Mouse (Mus musculus) kidney, embryonic 14.5 days (tissue): ENCODE measurements around the gene Csdc2. TPM values are rescaled to one million over a fixed set of nuclear protein-coding genes. Genes with fewer than 3 reads are reported as not detected.

Experiments used
- ATAC-seq: fragments of 200-750 bp; cut with Nextera tagmentation; 2 replicates; pipeline ENCODE4 v1.8.0; 2017; ENCODE audit warnings: moderate number of reproducible peaks, mild to moderate bottlenecking, moderate TSS enrichment, moderate library complexity; ENCODE audit not compliant: low FRiP score, low TSS enrichment
- H3K27ac ChIP-seq: fragments of 300-500 bp; sonication (generic); 2 replicates; pipeline ENCODE4 v1.5.1; 2014; ENCODE audit warnings: low read depth, mild to moderate bottlenecking, low read length, moderate library complexity, mixed read lengths
- H3K27me3 ChIP-seq: fragments of 300-500 bp; sonication (generic); 2 replicates; pipeline ENCODE4 v1.6.1; 2014; ENCODE audit warnings: mild to moderate bottlenecking, low read length; ENCODE audit not compliant: control insufficient read depth, insufficient read depth
- H3K36me3 ChIP-seq: fragments of 300-500 bp; sonication (generic); 2 replicates; pipeline ENCODE4 v1.6.1; 2014; ENCODE audit warnings: low read length, mixed read lengths; ENCODE audit not compliant: control insufficient read depth, insufficient read depth
- H3K4me1 ChIP-seq: fragments of 300-500 bp; sonication (generic); 2 replicates; pipeline ENCODE4 v1.6.1; 2014; ENCODE audit warnings: low read length, mixed read lengths; ENCODE audit not compliant: control insufficient read depth, insufficient read depth
- H3K4me2 ChIP-seq: fragments of 300-500 bp; sonication (generic); replicated peaks from 2 replicates; pipeline ENCODE4 v1.6.1; 2014; ENCODE audit warnings: low read depth, mild to moderate bottlenecking, low read length
- H3K4me3 ChIP-seq: fragments of 300-500 bp; sonication (generic); 2 replicates; pipeline ENCODE4 v1.5.1; 2014; ENCODE audit warnings: mild to moderate bottlenecking, low read length
- H3K9ac ChIP-seq: fragments of 300-500 bp; sonication (generic); 2 replicates; pipeline ENCODE4 v1.6.1; 2014; ENCODE audit warnings: low read depth, mild to moderate bottlenecking, low read length, moderate library complexity
- H3K9me3 ChIP-seq: fragments of 300-500 bp; sonication (generic); 2 replicates; pipeline ENCODE4 v1.6.1; 2016; ENCODE audit warnings: low read length; ENCODE audit not compliant: control insufficient read depth
- WGBS: fragments of 180-500 bp; shearing (Covaris S2); extraction: QIAGEN DNeasy Blood & Tissue Kit; methylation state at CpG from one replicate; pipeline ENCODE4 v1.1.7; 2014; 5-methylcytosine and 5-hydroxymethylcytosine counted together
- polyA plus RNA-seq: library from polyadenylated mRNA; unstranded; fragments of >200 nt; fragmentation: Nextera tagmentation; extraction: Ambion mirVana; gene quantifications from 2 replicates; pipeline ENCODE4 v1.2.1, GENCODE M21; 2014

Csdc2 gene
- polyA plus RNA-seq, 1 experiment from 2014 or later, result 28.1 TPM

DNA sequence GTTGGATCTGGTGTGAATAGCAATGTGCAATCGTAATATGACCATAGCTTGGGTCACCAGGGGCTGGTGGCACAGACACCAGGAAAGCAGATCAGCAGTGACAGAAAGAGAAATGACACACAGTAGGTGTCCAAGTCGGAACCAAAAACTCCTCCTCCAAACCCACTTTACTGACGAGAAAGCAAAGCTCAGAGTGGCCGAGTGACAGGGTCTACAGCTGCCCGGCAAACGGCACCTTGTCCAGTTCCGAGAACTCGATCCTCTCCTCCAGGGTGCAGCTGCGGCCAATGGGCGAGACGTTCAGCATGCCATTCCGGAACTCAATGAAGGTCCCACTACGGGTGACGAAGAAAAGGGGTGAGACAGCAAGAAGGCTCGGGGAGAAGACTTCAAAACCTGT, 18.9 kb downstream of the Csdc2 start:
- Histone ChIP-seq H3K9me3 (no peaks in the 10 kb centered on the region), H3K36me3 (peaks cover 19% of the 10 kb centered on the region), H3K27ac (no peak overlapping the region), H3K4me3 (no peak overlapping the region), H3K27me3 (no peaks in the 10 kb centered on the region), H3K4me1 (0 out of 2 replicates have a peak, but pooled peaks cover 4% of the 10 kb centered on the region), H3K9ac (no peak overlapping the region), H3K4me2 (no peak overlapping the region)
- no peak for ATAC-seq
- WGBS, result 92% methylated on average over 15 of the region's 15 CpGs

DNA sequence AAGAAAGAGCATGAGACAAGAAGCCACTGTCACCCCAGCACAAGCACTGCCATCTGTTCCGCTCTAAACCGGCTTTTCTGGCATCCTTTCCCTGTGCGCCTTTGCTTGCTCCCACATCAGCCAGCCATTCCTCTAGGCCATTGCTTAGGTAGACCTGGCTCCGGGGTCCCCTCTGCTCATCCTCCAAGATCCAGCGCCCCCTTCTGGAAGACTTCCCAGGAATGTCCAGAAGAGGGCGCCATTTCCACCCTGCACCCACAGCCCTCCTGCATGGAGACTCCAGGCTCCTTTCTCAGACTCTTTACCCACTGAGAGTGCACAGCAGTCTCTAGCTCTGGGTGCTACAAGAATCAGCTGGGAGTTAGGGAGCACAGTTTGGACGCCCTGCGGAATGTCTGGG, 19.9 kb downstream of the Csdc2 start:
- 65% methylated on average over 8 of the region's 8 CpGs for WGBS
- ATAC-seq, result no peak
- H3K27ac ChIP-seq, result no peak overlapping the region
- H3K4me2 ChIP-seq, result no peak overlapping the region
- peaks cover 13% of the 10 kb centered on the region for H3K36me3 ChIP-seq
- H3K27me3 ChIP-seq, result no peaks in the 10 kb centered on the region
- H3K9ac ChIP-seq, result no peak overlapping the region
- 0 out of 2 replicates have a peak, but pooled peaks cover 4% of the 10 kb centered on the region for H3K4me1 ChIP-seq
- no peak overlapping the region for H3K4me3 ChIP-seq
- H3K9me3 ChIP-seq, result no peaks in the 10 kb centered on the region

DNA sequence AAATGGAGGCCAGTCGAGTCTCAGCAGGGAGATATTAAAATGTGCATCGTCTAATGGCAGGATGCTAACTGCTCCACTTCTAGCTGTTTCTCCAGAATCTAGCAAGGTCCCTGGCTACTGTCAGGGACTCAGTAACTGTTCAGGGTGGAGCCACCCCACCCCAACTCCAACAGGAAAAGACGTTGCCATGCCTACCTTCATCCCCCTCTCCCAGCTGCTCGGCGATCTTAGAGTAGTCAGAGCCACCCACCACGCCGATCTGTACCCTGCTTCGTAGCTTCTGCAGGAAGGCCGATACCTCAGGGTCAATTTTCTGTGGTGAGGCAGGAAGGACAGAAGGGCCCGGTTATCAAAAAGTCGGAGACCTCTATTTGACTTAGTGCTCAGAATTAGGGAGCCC, 21.0 kb downstream of the Csdc2 start:
- H3K9ac ChIP-seq, result no peak overlapping the region
- no peak overlapping the region for H3K4me2 ChIP-seq
- H3K27ac ChIP-seq, result no peak overlapping the region
- H3K4me3 ChIP-seq, result no peak overlapping the region
- 87% methylated on average over 11 of the region's 11 CpGs for WGBS
- no peak for ATAC-seq
- H3K9me3 ChIP-seq, result no peaks in the 10 kb centered on the region
- no peaks in the 10 kb centered on the region for H3K27me3 ChIP-seq
- H3K36me3 ChIP-seq, result peaks cover 8% of the 10 kb centered on the region
- H3K4me1 ChIP-seq, result 0 out of 2 replicates have a peak, but pooled peaks cover 4% of the 10 kb centered on the region

DNA sequence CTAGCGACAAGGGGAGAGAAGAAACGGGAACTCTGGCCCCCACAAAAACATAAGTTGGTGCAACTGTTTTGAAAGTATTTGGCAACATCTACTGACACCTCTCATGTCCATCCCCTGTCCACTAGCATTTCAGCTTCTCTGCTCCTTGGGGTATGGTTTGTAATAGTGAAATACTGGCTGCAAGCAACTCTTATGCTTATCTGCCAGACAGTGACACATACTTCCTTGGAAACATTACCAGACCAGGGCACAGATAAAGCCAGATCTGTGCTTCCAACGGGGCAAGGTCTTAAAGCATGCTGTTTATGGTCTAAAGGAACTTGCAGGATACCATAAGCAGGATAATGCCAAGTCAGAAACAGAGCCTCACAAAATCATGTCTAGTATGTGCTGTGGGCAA, 22.3 kb downstream of the Csdc2 start:
- H3K36me3 ChIP-seq, result peaks cover 8% of the 10 kb centered on the region
- H3K4me1 ChIP-seq, result 0 out of 2 replicates have a peak, but pooled peaks cover 4% of the 10 kb centered on the region
- no peak overlapping the region for H3K4me3 ChIP-seq
- no peak overlapping the region for H3K27ac ChIP-seq
- no peaks in the 10 kb centered on the region for H3K9me3 ChIP-seq
- ATAC-seq, result no peak
- 87% methylated on average over 3 of the region's 3 CpGs for WGBS
- no peak overlapping the region for H3K4me2 ChIP-seq
- H3K9ac ChIP-seq, result no peak overlapping the region
- no peaks in the 10 kb centered on the region for H3K27me3 ChIP-seq

DNA sequence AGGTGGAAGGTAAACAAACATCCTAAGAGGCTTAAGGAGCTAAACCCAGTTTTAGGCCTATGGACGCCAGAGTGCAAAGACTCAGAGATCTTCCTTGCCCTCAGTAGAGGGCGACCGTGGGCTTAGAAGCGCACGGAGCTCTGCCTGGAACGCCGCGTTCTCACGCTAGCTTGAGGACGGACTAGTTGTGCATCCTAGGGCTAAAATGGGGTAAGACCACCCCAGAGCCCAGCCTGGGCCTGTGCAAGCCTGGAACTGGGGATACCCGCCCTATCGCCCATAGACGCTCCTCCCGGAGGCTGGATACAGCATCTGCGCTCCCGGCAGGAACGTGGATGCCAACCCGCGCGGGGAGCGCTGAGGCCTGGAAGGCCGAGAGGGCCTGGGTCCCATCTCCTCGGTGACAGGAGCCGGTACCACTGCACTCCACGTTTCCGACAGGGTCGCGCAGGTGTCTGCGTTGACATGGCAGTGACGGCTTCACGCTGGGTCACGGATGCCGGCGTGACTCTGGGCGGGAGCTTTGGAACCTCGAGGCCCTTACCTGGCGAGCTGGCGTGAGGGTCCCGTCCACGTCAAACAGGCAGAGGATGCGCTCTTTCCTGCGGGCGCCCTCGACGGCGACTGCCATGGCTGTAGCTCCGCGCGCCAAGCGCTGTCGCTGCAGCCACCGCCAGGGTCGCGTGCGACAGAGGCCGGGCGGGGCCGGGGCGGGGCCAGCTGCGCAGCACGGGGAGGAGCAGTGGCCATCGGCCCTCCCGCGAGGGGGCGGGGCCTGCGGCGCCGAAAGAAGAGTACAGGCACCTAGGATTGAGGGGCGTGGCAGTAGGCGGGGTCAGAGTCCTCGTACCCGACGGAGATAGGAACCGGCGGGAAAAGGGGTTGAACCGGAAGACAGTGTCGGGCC, 23.9 kb downstream of the Csdc2 start, which contains the start of gene Pmm1:
Gene Pmm1, minus strand, starts transcription at position 760 of the 907 bp plus-strand sequence.
- 0 out of 2 replicates have a peak, but pooled peaks cover 4% of the 10 kb centered on the region for H3K4me1 ChIP-seq
- under 1% methylated on average over 77 of the region's 77 CpGs for WGBS
- peak within 1 kb of the TSS; percentile 77; the same call in 1 of the 2 replicates for H3K27ac ChIP-seq
- peaks cover 3% of the 10 kb centered on the region for H3K36me3 ChIP-seq
- peak; percentile 98 for ATAC-seq
- H3K27me3 ChIP-seq, result no peaks in the 10 kb centered on the region
- H3K9me3 ChIP-seq, result no peaks in the 10 kb centered on the region
- H3K4me3 ChIP-seq, result peak within 1 kb of the TSS; percentile 73
- peak within 1 kb of the TSS; percentile 68 for H3K9ac ChIP-seq
- H3K4me2 ChIP-seq, result peak within 1 kb of the TSS; percentile 100

DNA sequence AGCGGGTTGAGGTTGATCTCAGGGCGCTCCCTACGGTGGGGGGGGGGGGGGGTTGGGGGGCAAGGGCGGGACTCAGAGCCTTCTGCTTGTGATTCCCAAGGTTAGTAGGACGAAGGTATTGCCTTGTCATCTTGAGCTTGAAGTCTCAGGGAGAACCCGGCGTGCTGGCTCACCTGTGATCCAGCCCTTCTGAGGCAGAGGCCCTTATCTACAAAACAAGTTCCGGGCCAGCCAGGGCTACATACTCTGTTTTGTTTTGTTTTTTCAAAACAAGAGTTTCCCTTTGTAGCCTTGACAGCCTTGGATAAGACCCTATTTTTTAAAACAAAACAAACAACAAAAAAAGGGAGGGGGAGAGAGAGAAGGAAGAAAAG, 24.5 kb downstream of the Csdc2 start:
- H3K27ac ChIP-seq, result no peak overlapping the region
- peak overlapping the region; percentile 73 for H3K4me3 ChIP-seq
- H3K4me2 ChIP-seq, result peak overlapping the region; percentile 100
- H3K36me3 ChIP-seq, result no peaks in the 10 kb centered on the region
- H3K9ac ChIP-seq, result no peak overlapping the region
- no peaks in the 10 kb centered on the region for H3K27me3 ChIP-seq
- ATAC-seq, result no peak
- WGBS, result under 1% methylated on average over 5 of the region's 8 CpGs
- H3K9me3 ChIP-seq, result no peaks in the 10 kb centered on the region
- H3K4me1 ChIP-seq, result 0 out of 2 replicates have a peak, but pooled peaks cover 4% of the 10 kb centered on the region

DNA sequence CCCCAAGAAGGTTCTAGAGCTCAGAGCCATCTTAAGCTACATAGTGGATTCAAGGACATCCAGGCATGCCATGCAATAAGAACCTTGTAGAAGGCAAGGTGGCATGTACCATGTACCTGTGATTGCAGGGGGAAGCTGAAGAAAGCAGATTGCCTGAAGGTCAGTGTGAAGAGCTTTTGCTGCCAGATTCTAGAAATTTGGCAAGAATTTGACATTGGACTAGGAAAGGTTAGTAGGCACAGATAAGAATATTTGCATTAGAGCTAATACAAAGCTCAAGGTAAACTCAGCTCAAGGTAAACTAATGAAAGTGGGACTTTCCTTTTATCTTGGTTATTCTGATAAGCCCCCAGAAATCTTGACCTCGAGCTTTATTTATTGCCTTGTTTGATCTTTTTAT, 27.7 kb downstream of the Csdc2 start:
- Histone ChIP-seq H3K4me3 (no peak overlapping the region), H3K9ac (no peak overlapping the region), H3K36me3 (no peaks in the 10 kb centered on the region), H3K27me3 (no peaks in the 10 kb centered on the region), H3K27ac (no peak overlapping the region), H3K4me2 (no peak overlapping the region), H3K4me1 (0 out of 2 replicates have a peak, but pooled peaks cover 4% of the 10 kb centered on the region), H3K9me3 (no peaks in the 10 kb centered on the region)
- WGBS, result 49% methylated on average over 1 of the region's 1 CpGs
- no peak for ATAC-seq

DNA sequence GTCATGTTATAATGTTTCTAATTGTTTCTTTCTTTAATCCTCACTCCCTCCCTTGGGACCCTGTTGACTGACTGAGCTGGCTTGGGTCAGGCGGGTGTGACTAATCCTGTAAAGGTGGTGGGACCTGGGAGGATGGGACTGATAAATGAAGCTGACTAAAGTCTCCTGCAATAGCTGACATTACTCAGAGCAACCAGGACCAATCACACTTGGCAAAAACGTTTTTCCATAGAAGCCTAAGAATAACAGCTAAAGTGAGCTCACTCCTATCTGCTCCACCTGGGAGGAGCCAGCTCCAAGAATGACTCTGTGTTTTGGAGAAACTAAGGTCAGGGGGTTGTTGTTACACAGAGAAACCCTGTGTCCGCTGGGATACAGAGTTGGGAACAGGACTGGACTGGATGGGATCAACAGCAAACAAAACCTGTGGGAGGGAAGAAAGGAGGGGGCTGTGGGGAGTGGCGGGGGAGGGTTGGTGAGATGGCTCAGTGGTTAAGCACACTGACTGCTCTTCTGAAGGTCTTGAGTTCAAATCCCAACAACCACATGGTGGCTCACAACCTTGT, 28.5 kb downstream of the Csdc2 start:
- no peaks in the 10 kb centered on the region for H3K36me3 ChIP-seq
- H3K9ac ChIP-seq, result no peak overlapping the region
- WGBS, result 75% methylated on average over 4 of the region's 4 CpGs
- no peak overlapping the region for H3K4me2 ChIP-seq
- H3K27ac ChIP-seq, result no peak overlapping the region
- no peak overlapping the region for H3K4me3 ChIP-seq
- H3K27me3 ChIP-seq, result no peaks in the 10 kb centered on the region
- ATAC-seq, result no peak
- no peaks in the 10 kb centered on the region for H3K9me3 ChIP-seq
- H3K4me1 ChIP-seq, result no peaks in the 10 kb centered on the region
